Mouse (Mus musculus) heart, postnatal 4 days (tissue): Measurements from ENCODE around the gene Vmn1r202. TPM values are rescaled to one million over a fixed set of nuclear protein-coding genes. Genes with fewer than 3 reads are reported as not detected.
"Not testable (repeated sequence)": the region's sequence is repeated elsewhere in the genome, so short reads cannot be mapped to it uniquely, and the experiment has no call there.

Source experiments
- DNase-seq: peaks from one replicate; pipeline ENCODE4 v3.0.0; 2021
- total RNA-seq, 2 experiments: library from RNA; stranded (reverse); gene quantifications; 2 replicates each; pipeline ENCODE4 v1.2.3; 2021

Vmn1r202 gene
- under 1 TPM in 1 of 2 experiments, not detected in 1; 0.05 TPM for total RNA-seq

- DNase-seq, result no peak
Observed at GRCm38 (mm10) chr13:22505281-22505680, at the start of gene Vmn1r202. TSS of gene Vmn1r202 (minus strand) at chr13:22505381.

- not testable (repeated sequence) for DNase-seq
Observed at GRCm38 (mm10) chr13:22552898-22553297, 47.7 kb upstream of the Vmn1r202 start, which contains the start of gene Vmn1r204. TSS of gene Vmn1r204 (plus strand) at chr13:22553198.

- DNase-seq, result no peak
Observed at GRCm38 (mm10) chr13:22517814-22518213, 12.6 kb upstream of the Vmn1r202 start, which contains the start of gene Vmn1r203. TSS of gene Vmn1r203 (plus strand) at chr13:22518114.

- no peak for DNase-seq
Observed at GRCm38 (mm10) chr13:22502431-22502830, 2.8 kb downstream of the Vmn1r202 start.

- DNase-seq, result no peak
Observed at GRCm38 (mm10) chr13:22471623-22472022, 33.6 kb downstream of the Vmn1r202 start, which contains the start of gene Vmn1r201. TSS of gene Vmn1r201 (plus strand) at chr13:22471923.

- no peak for DNase-seq
Observed at GRCm38 (mm10) chr13:22455145-22455544, 50.0 kb downstream of the Vmn1r202 start.

Other genes with a start within 250 kb of the Vmn1r202 start
- not detected for gene Vmn1r195, start 234.9 kb downstream of the Vmn1r202 start, total RNA-seq
- not detected for gene Vmn1r196, start 215.5 kb downstream of the Vmn1r202 start, total RNA-seq
- gene Vmn1r197, start 180.8 kb downstream of the Vmn1r202 start, total RNA-seq, result not detected
- not detected for gene Vmn1r198, start 155.0 kb downstream of the Vmn1r202 start, total RNA-seq
- not detected for gene Vmn1r199, start 125.6 kb downstream of the Vmn1r202 start, total RNA-seq
- not detected for gene Vmn1r200, start 115.0 kb downstream of the Vmn1r202 start, total RNA-seq
- gene Vmn1r201, start 33.5 kb downstream of the Vmn1r202 start, total RNA-seq, result not detected
- gene Vmn1r203, start 12.7 kb upstream of the Vmn1r202 start, total RNA-seq, result not detected
- gene Vmn1r204, start 47.8 kb upstream of the Vmn1r202 start, total RNA-seq, result not detected
- gene Vmn1r205, start 87.6 kb upstream of the Vmn1r202 start, total RNA-seq, result not detected
- not detected for gene Vmn1r206, start 118.9 kb upstream of the Vmn1r202 start, total RNA-seq
- not detected for gene Vmn1r207-ps, start 224.2 kb upstream of the Vmn1r202 start, total RNA-seq